Mouse (Mus musculus): ENCODE measurements around the gene B3galnt1. TPM values are rescaled to one million over a fixed set of nuclear protein-coding genes. Genes with fewer than 3 reads are reported as not detected.
A peak's percentile ranks its signal among the peaks of the same experiment; 100 is the strongest.

The B3galnt1 gene
- polyA plus RNA-seq, 1 experiment from 2014 or later: 5.1 TPM

DNA sequence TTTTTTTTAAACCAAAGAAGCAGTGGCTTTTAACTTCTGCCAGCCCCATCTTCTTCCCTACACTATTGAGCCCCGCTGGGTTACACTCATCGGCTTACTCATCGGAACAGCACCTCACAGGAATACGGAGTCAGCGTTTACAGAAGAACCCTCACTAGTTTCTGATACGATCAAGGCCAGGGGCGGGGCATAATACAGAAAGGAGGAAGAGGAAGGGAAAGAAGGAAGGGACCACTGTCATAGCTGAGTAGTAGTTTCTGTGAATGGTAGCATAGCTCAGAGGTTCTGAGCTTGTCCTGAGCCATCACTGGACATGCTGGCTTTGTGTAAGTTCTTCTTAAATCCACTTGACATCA lies 38.8 kb downstream of the B3galnt1 start:
- H3K9ac ChIP-seq: no peak overlapping the region
- WGBS (ENCODE audit: insufficient replicate concordance): 51% methylated on average over 7 of the region's 7 CpGs

DNA sequence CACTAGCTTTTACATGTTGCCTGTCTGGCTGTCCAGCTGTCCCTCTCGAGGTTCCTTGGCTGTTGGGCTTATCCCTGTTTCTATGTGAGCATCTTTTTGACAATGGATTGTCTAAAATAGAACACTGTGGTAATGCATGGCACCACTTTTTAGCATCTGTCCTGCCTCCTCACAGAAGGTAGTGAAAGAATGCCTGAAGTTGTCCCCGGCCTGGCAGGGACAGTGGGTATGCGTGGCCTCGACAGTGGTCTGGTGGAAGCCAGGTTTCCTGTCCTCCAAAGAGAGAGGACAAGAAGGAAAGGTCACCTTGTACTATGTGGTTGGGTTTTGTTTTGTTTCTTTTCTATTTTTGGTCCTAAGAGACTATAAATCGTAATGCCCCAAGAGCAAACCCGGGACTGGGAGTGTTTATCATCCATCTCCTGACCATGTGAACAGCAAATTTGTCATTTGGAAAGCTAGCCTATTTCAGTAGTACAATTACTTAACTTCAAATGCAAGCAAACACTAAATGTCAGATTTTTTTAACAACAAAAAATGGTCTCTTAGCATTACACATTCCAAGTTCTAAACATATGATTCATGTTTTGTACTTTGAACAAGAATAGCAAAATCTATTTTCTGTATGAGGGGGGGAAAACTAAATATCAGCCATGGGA lies 39.3 kb downstream of the B3galnt1 start:
- Histone ChIP-seq H3K27me3 (replicated peaks) (no peaks in the 10 kb centered on the region), H3K4me1 (no peaks in the 10 kb centered on the region), H3K4me2 (no peak overlapping the region), H3K36me3 (0 out of 2 replicates have a peak, but pooled peaks cover 2% of the 10 kb centered on the region), H3K9ac (no peak overlapping the region), H3K9me3 (replicated peaks) (no peaks in the 10 kb centered on the region), H3K4me3 (no peak overlapping the region), H3K27ac (no peak overlapping the region)
- no peak for ATAC-seq
- 55% methylated on average over 6 of the region's 6 CpGs for WGBS (ENCODE audit: insufficient replicate concordance)

More for the DNA sequence above, 38.8 kb downstream of the B3galnt1 start:
- Histone ChIP-seq H3K36me3 (no peaks in the 10 kb centered on the region), H3K4me2 (no peak overlapping the region), H3K4me3 (no peak overlapping the region), H3K4me1 (no peaks in the 10 kb centered on the region), H3K27ac (no peak overlapping the region), H3K9me3 (replicated peaks) (no peaks in the 10 kb centered on the region), H3K27me3 (replicated peaks) (no peaks in the 10 kb centered on the region)
- ATAC-seq: no peak

DNA sequence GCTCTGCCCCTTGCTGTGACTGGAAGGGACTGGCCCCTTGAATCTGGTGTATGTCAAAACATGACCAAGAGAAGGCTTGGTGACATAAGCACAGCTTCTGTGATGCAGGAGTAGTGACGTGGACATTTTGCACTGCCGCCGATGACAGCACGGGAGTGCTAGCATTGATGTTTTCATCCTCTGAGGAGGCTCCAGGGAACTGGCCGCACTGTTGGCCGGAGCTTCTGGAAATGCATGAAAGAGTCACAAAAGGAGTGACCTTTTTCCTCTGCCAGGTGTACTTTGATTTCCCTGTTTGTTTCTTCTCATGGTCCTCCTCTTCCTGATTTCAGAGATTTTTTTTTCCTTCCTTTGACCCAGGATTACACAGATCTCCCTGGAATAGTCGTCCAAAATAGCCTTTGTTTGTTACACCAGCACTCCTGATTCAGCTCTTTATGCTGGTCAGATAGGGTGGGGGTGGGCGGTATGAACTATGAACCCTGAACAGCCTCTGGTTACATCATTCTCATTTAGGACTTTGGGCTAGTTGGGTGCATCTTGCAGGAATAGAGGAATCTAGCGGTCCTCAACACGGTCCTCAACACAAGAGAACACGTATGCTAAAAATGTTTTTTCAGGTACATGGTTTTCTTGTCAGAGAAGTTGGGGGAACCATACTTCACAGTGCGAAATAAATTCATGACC lies 42.5 kb downstream of the B3galnt1 start:
- H3K4me1 ChIP-seq: no peaks in the 10 kb centered on the region
- no peak overlapping the region for H3K27ac ChIP-seq
- H3K27me3 ChIP-seq (replicated peaks): no peaks in the 10 kb centered on the region
- H3K4me3 ChIP-seq: no peak overlapping the region
- H3K9me3 ChIP-seq (replicated peaks): no peaks in the 10 kb centered on the region
- no peak overlapping the region for H3K4me2 ChIP-seq
- peak; percentile 32; the same call in 1 of the 2 replicates for ATAC-seq
- H3K9ac ChIP-seq: no peak overlapping the region
- WGBS (ENCODE audit: insufficient replicate concordance): 77% methylated on average over 12 of the region's 12 CpGs
- H3K36me3 ChIP-seq: peaks cover 16% of the 10 kb centered on the region; the same call in 1 of the 2 replicates

DNA sequence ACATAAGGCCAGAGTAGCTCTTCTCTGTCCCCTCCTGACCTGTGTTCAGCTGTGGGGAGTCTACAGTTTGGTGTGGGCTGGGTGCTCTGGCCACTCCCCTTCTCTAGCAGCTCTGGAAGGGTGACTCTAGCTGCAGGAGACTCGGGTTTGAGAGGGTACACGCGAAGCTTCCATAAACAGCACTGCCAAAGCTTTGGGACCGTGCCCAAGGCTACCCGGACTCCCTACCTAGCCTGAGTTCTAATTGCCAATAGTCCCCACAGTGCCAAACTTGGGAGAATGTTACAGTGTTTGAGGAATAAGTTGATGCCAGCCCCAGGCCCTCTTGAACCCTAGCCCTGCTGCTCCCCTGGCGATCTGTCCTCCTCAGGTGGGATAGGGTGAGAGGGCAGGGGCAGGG lies 43.2 kb downstream of the B3galnt1 start:
- Histone ChIP-seq H3K9ac (no peak overlapping the region), H3K27me3 (replicated peaks) (no peaks in the 10 kb centered on the region), H3K4me1 (no peaks in the 10 kb centered on the region), H3K36me3 (peaks cover 16% of the 10 kb centered on the region; the same call in 1 of the 2 replicates), H3K4me3 (no peak overlapping the region), H3K4me2 (no peak overlapping the region), H3K9me3 (replicated peaks) (no peaks in the 10 kb centered on the region), H3K27ac (no peak overlapping the region)
- WGBS (ENCODE audit: insufficient replicate concordance): 75% methylated on average over 6 of the region's 6 CpGs
- no peak for ATAC-seq

DNA sequence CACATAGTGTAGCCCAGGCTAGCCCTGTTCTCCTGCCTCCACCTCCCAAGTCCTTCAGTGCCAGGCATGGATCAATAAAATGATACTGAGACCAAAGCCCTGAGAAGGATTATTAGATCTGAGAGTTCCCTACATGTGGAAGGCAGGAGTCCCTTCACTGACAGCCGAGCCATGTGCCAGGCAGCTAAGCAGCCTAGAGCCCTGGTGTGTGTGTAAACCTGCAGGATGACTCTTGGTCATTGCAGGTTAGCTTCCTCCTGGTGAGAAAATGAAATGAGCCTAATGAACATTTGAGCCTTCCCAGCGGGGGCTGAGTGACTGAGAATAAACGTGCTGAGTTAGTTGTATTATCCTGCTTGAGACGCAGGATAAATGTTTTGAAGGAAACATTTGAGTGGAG lies 49.2 kb downstream of the B3galnt1 start:
- Histone ChIP-seq H3K9me3 (replicated peaks) (no peaks in the 10 kb centered on the region), H3K9ac (no peak overlapping the region), H3K4me2 (no peak overlapping the region), H3K27me3 (replicated peaks) (no peaks in the 10 kb centered on the region), H3K4me3 (no peak overlapping the region), H3K27ac (no peak overlapping the region), H3K36me3 (peaks cover 16% of the 10 kb centered on the region; the same call in 1 of the 2 replicates), H3K4me1 (no peaks in the 10 kb centered on the region)
- WGBS (ENCODE audit: insufficient replicate concordance): 80% methylated on average over 4 of the region's 4 CpGs
- ATAC-seq: no peak

DNA sequence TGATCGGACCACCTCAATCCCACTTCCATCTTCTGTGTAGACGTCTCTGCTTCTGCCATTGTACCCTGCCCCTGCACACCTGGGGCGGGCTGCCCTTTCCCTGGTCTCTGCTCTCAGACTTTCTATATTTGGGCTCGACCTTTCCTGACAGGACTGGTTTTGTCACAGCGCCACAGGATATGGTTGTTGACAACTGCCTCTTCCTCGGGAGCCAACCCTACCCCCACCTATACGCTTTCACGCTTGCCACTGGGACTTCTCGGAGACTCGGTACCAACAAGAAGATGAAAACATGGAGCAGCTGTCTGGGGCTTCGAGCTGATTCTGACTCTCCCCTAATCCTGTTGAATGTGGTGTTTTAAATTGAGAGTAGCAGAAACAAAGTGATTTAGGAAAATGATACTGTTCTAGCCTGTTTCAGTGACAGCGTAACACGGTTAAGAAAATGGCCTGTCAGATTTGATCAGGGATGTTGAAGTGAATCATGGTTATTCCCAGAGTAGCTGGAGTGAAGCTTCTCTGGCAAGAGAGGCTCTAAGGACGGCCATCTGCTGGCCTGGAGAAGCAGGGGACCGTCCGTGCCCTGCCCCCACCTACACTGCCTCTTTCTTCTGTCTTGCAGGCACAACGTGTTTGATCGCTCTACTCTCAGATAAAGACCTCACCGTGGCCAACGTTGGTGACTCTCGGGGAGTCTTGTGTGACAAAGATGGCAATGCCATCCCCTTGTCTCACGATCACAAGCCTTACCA lies 49.9 kb downstream of the B3galnt1 start:
- no peak overlapping the region for H3K4me2 ChIP-seq
- 71% methylated on average over 22 of the region's 22 CpGs for WGBS (ENCODE audit: insufficient replicate concordance)
- no peaks in the 10 kb centered on the region for H3K9me3 ChIP-seq (replicated peaks)

DNA sequence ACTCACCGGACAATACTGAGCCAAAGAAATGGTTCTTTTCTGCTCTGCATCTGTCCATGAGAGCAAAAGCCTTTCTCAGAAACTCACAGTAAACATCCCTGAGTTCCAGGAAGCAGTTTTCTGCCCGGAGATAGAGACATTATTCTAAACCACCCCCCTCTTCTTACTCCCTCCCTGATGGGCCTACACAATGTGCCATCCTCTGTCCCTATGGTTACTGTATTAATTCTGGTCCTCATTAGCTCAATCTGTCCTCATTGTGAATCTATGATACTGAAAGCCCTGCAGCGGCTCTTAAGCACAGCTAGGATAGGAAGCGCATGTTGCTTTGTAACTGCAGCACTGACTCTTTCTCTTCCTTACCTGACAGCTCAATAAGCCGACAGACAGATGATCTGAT lies 53.7 kb downstream of the B3galnt1 start:
- H3K27ac ChIP-seq: no peak overlapping the region
- no peak for ATAC-seq
- no peaks in the 10 kb centered on the region for H3K36me3 ChIP-seq
- WGBS (ENCODE audit: insufficient replicate concordance): 74% methylated on average over 5 of the region's 5 CpGs
- H3K9me3 ChIP-seq (replicated peaks): no peaks in the 10 kb centered on the region
- H3K9ac ChIP-seq: no peak overlapping the region
- no peak overlapping the region for H3K4me2 ChIP-seq
- no peak overlapping the region for H3K4me3 ChIP-seq
- no peaks in the 10 kb centered on the region for H3K4me1 ChIP-seq
- H3K27me3 ChIP-seq (replicated peaks): no peaks in the 10 kb centered on the region

More for the DNA sequence above, 49.9 kb downstream of the B3galnt1 start:
- H3K27me3 ChIP-seq (replicated peaks): no peaks in the 10 kb centered on the region
- no peak overlapping the region for H3K9ac ChIP-seq
- no peaks in the 10 kb centered on the region for H3K4me1 ChIP-seq
- H3K36me3 ChIP-seq: peaks cover 10% of the 10 kb centered on the region; the same call in 1 of the 2 replicates
- no peak overlapping the region for H3K27ac ChIP-seq
- no peak overlapping the region for H3K4me3 ChIP-seq
- ATAC-seq: no peak

DNA sequence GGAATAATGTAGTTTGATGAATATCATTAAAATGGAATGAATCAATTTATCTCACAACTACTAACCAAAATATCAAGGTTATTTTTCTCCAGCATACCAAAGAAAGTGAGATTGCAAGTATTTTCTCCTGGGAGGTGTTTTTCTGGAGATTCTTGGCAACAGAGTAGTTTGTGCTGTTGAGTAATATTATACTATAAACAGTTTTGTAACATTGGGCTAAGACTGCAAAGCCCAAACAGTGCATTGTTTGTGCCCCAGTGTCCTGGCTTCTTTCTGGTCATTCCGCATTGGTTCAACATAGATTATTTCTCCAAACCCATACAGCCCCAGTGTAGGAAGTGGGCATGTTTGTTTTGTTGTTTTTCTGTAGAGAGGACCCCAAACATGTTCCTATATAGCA lies 55.0 kb downstream of the B3galnt1 start:
- WGBS (ENCODE audit: insufficient replicate concordance): 85% methylated on average over 1 of the region's 1 CpGs
- Histone ChIP-seq H3K27ac (no peak overlapping the region), H3K9ac (no peak overlapping the region), H3K9me3 (replicated peaks) (no peaks in the 10 kb centered on the region), H3K27me3 (replicated peaks) (no peaks in the 10 kb centered on the region), H3K36me3 (no peaks in the 10 kb centered on the region), H3K4me3 (no peak overlapping the region), H3K4me1 (no peaks in the 10 kb centered on the region), H3K4me2 (no peak overlapping the region)
- no peak for ATAC-seq

DNA sequence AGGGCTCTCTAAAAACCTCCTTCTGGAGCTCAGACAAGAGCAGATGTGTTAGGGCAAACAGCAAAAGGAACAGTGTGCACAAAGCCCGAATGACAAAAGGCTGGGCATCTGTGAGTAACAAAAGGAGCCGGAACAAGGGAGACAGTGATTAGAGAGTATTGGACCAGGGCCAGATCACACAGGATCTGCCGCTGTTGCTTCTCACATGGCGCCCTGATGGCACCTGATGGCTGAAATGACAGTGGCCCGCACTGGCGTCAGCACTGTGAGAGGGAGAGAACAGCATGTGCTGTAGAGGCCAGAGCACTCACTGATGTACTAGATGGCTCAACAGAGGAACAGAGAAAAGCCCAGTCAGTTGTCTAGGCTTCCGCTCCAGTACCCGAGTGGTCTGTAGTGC lies 55.8 kb downstream of the B3galnt1 start:
- no peak overlapping the region for H3K4me3 ChIP-seq
- 76% methylated on average over 8 of the region's 8 CpGs for WGBS (ENCODE audit: insufficient replicate concordance)
- H3K27me3 ChIP-seq (replicated peaks): no peaks in the 10 kb centered on the region
- no peaks in the 10 kb centered on the region for H3K9me3 ChIP-seq (replicated peaks)
- H3K36me3 ChIP-seq: no peaks in the 10 kb centered on the region
- no peaks in the 10 kb centered on the region for H3K4me1 ChIP-seq
- no peak overlapping the region for H3K9ac ChIP-seq
- H3K4me2 ChIP-seq: no peak overlapping the region
- ATAC-seq: no peak
- H3K27ac ChIP-seq: no peak overlapping the region

DNA sequence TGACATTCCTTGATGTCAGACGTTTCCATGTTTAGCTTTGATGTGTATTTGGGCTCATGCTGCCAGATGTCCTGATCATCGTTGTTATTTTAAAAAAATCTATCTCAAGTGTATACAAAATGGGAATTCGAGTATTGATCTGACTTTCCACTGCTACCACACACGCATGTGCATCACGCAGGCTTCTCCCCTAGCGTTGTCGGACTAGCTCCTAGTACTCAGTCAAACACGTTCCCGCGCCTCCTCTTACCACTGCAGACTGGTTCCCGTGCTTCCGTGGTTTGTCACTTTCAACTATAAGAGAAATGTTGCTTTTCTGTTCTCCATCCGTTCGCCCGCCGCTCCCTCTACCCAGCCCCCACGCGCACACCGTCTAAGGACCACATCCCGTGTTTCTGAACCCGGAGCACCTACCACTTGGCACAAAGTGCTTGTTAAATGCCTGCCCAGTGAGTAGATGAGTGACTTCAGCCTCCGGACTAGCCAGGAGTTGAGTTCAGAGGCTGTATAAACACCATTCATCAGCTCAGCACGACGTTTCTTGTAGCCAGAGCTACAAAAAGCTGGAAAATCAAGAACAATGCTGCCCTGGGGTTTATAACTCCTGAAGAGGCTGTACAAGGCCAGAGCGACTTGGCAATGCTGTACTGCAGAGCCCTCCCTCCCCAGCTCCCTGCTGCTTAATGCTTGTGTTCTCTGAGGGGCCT lies 62.7 kb downstream of the B3galnt1 start:
- Histone ChIP-seq H3K36me3 (no peaks in the 10 kb centered on the region), H3K4me2 (no peak overlapping the region), H3K4me1 (no peaks in the 10 kb centered on the region), H3K27me3 (replicated peaks) (no peaks in the 10 kb centered on the region), H3K4me3 (no peak overlapping the region), H3K27ac (no peak overlapping the region), H3K9ac (no peak overlapping the region), H3K9me3 (replicated peaks) (no peaks in the 10 kb centered on the region)
- ATAC-seq: no peak
- 81% methylated on average over 25 of the region's 25 CpGs for WGBS (ENCODE audit: insufficient replicate concordance)

DNA sequence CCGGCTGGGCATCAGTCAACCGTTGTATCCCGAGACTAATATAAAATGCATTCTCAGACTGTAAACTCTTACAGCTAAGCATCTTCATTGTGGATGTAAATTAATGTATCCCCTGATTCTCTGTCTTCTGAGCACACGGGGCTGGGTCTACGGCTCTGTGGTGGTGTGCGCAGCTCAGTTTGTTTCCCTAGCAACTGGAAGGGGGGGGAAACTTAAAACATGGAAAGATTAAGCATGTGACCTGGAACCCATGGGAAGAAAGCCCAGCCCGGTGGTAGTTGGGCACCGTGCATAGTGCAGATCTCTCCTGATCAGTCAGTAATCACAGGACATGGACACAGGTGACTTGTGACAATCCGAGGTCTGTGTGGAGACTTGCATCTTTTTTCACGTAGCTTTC lies 63.3 kb downstream of the B3galnt1 start:
- 90% methylated on average over 10 of the region's 10 CpGs for WGBS (ENCODE audit: insufficient replicate concordance)
- Histone ChIP-seq H3K4me1 (no peaks in the 10 kb centered on the region), H3K36me3 (no peaks in the 10 kb centered on the region), H3K27me3 (replicated peaks) (no peaks in the 10 kb centered on the region), H3K27ac (no peak overlapping the region), H3K4me2 (no peak overlapping the region), H3K9ac (no peak overlapping the region), H3K9me3 (replicated peaks) (no peaks in the 10 kb centered on the region), H3K4me3 (no peak overlapping the region)
- no peak for ATAC-seq

DNA sequence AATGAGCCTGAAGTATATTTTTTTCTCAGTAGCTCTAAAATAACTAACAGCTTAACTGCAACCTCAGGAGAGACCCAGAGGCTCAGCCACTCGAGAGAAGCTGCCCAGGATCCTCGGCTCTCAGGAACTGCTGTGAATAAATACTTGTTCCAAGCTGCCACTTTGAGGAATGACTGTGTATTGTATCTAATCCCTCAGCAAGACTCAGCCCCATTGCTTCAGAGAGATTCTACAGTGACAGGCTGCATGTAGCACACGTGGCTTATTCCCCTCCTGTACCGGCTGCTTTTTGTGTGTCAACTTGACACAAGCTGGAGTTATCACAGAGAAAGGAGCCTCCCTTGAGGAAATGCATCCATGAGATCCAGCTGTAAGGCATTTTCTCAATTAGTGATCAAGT lies 66.1 kb downstream of the B3galnt1 start:
- no peaks in the 10 kb centered on the region for H3K4me1 ChIP-seq
- no peak overlapping the region for H3K4me3 ChIP-seq
- H3K27ac ChIP-seq: no peak overlapping the region
- no peaks in the 10 kb centered on the region for H3K27me3 ChIP-seq (replicated peaks)
- 79% methylated on average over 4 of the region's 4 CpGs for WGBS (ENCODE audit: insufficient replicate concordance)
- ATAC-seq: no peak
- no peak overlapping the region for H3K9ac ChIP-seq
- no peak overlapping the region for H3K4me2 ChIP-seq
- H3K9me3 ChIP-seq (replicated peaks): no peaks in the 10 kb centered on the region
- H3K36me3 ChIP-seq: no peaks in the 10 kb centered on the region

Data from liver, embryonic 12.5 days (tissue).